Mouse (Mus musculus) lung, embryonic 16.5 days (tissue): Measurements from ENCODE around the gene Vdr. TPM values are rescaled to one million over a fixed set of nuclear protein-coding genes. Genes with fewer than 3 reads are reported as not detected.

Experiments used
- ATAC-seq: fragments of 200-750 bp; cut with Nextera tagmentation; 2 replicates; pipeline ENCODE4 v1.8.0; 2017; ENCODE audit warnings: low read depth, mild to moderate bottlenecking, moderate library complexity
- H3K27ac ChIP-seq: fragments of 300-500 bp; sonication (generic); 2 replicates; pipeline ENCODE4 v1.5.1; 2014; ENCODE audit warnings: mild to moderate bottlenecking, control low read depth, low read length
- H3K27me3 ChIP-seq: fragments of 300-500 bp; sonication (generic); 2 replicates; pipeline ENCODE4 v1.6.1; 2014; ENCODE audit warnings: low read depth, low read length, mixed read lengths; ENCODE audit not compliant: control insufficient read depth, insufficient read depth
- H3K36me3 ChIP-seq: fragments of 300-500 bp; sonication (generic); 2 replicates; pipeline ENCODE4 v1.6.1; 2014; ENCODE audit warnings: low read length; ENCODE audit not compliant: control insufficient read depth, insufficient read depth
- H3K4me1 ChIP-seq: fragments of 300-500 bp; sonication (generic); replicated peaks from 2 replicates; pipeline ENCODE4 v1.6.1; 2014; ENCODE audit warnings: low read length, mixed read lengths; ENCODE audit not compliant: control insufficient read depth, insufficient read depth
- H3K4me2 ChIP-seq: fragments of 300-500 bp; sonication (generic); 2 replicates; pipeline ENCODE4 v1.6.1; 2014; ENCODE audit warnings: low read depth, low read length, control low read depth
- H3K4me3 ChIP-seq: fragments of 300-500 bp; sonication (generic); 2 replicates; pipeline ENCODE4 v1.5.1; 2014; ENCODE audit warnings: mild to moderate bottlenecking, low read length, control low read depth
- H3K9ac ChIP-seq: fragments of 300-500 bp; sonication (generic); 2 replicates; pipeline ENCODE4 v1.6.1; 2014; ENCODE audit warnings: low read length, control low read depth
- H3K9me3 ChIP-seq: fragments of 300-500 bp; sonication (generic); 2 replicates; pipeline ENCODE4 v1.6.1; 2016; ENCODE audit warnings: low read length; ENCODE audit not compliant: control insufficient read depth
- WGBS: fragments of 180-500 bp; shearing (Covaris S2); extraction: QIAGEN DNeasy Blood & Tissue Kit; methylation state at CpG from one replicate; pipeline ENCODE4 v1.1.7; 2014; 5-methylcytosine and 5-hydroxymethylcytosine counted together
- polyA plus RNA-seq: library from polyadenylated mRNA; unstranded; fragments of >200 nt; fragmentation: Nextera tagmentation; extraction: Ambion mirVana; gene quantifications from 2 replicates; pipeline ENCODE4 v1.2.1, GENCODE M21; 2015

The Vdr gene
- polyA plus RNA-seq, 1 experiment from 2014 or later = 1.7 TPM

DNA sequence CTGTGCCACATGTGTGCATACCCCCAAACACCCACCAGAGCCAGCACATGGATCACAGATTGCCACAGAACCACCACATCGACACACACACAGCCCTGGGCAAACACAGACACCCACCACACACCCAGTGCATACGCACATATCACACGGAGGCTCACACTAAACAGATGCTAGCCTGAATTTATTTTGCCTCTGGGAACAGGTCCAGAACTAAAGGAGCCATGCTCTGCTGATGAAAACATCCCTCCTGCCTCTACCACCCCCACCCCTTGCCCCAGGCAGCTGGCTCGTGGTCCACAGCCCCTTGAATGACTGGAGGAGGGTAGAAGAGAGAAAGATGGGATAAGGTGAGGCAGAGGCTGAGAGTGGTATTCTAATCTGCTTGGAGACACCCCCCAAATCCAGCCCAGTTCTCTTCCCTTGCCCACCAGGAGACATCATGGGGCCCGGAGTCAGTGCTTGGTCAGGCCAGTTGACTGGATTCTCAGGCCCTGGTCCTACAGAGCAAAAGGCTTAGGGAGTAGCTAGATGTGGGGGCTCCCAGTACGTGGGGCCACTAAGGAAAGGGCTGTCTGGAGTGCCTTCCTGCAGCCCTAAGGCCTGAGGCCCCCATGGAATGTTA lies 82.1 kb downstream of the Vdr start:
- Histone ChIP-seq H3K36me3 (0 out of 2 replicates have a peak, but pooled peaks cover 2% of the 10 kb centered on the region), H3K4me2 (peak overlapping the region; percentile 69), H3K4me3 (peak overlapping the region; percentile 17), H3K27me3 (no peaks in the 10 kb centered on the region), H3K4me1 (peaks cover 69% of the 10 kb centered on the region), H3K9ac (peak overlapping the region; percentile 44), H3K27ac (peak overlapping the region; percentile 78), H3K9me3 (no peaks in the 10 kb centered on the region)
- 38% methylated on average over 6 of the region's 6 CpGs for WGBS
- ATAC-seq = no peak

DNA sequence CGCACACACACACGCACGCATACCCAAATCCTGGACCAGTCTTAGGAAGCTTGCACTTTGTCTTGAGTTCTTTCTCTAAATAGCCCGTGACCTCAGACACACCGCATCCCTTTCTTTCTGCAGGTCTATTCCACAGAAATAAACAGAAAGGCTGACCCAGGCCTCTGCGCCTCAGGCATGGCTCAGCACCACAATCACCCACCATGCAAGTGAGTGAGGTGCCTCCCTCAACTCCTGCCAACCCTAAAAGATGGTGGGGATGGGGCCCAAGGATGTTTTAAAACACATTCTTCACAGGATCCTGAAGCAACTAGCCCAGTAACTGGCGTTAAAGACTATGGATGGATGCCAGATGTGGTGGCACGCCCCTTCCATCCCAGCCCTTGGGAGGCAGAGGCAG lies 83.0 kb downstream of the Vdr start:
- ATAC-seq = no peak
- 75% methylated on average over 8 of the region's 8 CpGs for WGBS
- 0 out of 2 replicates have a peak, but pooled peaks cover 2% of the 10 kb centered on the region for H3K36me3 ChIP-seq
- H3K27ac ChIP-seq = no peak overlapping the region
- H3K9me3 ChIP-seq = no peaks in the 10 kb centered on the region
- H3K4me3 ChIP-seq = no peak overlapping the region
- H3K4me2 ChIP-seq = no peak overlapping the region
- H3K4me1 ChIP-seq = peaks cover 73% of the 10 kb centered on the region
- no peaks in the 10 kb centered on the region for H3K27me3 ChIP-seq
- H3K9ac ChIP-seq = no peak overlapping the region

DNA sequence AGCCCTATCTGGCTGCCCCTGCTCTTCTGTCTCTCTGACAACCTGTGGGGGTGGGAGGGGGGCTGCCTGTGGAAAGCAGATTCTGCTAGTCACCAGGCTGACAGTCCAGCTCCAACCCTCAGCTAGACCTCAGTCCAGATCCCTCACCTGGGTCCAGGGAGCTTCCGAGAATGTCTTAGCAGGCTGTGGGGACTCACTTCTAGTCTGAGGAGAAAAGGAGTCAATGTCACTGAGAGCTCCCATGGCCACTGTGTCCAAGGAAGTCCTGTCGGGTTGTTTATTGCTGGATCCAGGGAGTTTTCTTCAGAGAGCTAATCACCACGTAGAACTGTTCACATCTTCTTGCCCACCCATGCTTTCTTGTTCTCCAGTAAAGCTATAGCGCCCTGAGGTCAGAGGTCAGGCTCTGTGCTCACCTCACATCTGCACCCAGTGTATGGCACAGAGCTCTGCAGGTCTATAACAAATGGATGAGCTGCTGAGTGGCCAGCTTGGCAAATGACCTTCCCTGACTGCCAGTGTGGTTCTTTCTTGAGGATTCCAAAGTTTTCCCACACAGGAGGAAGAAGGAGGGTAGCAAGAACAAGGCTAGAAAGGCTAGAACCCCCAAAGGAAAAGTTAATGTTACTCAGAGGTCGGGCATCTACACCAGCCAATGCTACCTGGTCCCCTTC lies 83.7 kb downstream of the Vdr start:
- Histone ChIP-seq H3K4me1 (peaks cover 76% of the 10 kb centered on the region), H3K27ac (no peak overlapping the region), H3K27me3 (no peaks in the 10 kb centered on the region), H3K4me3 (no peak overlapping the region), H3K4me2 (peak overlapping the region; percentile 72; the same call in 1 of the 2 replicates), H3K9me3 (no peaks in the 10 kb centered on the region), H3K9ac (peak overlapping the region; percentile 69), H3K36me3 (0 out of 2 replicates have a peak, but pooled peaks cover 2% of the 10 kb centered on the region)
- ATAC-seq = no peak
- 48% methylated on average over 5 of the region's 5 CpGs for WGBS

DNA sequence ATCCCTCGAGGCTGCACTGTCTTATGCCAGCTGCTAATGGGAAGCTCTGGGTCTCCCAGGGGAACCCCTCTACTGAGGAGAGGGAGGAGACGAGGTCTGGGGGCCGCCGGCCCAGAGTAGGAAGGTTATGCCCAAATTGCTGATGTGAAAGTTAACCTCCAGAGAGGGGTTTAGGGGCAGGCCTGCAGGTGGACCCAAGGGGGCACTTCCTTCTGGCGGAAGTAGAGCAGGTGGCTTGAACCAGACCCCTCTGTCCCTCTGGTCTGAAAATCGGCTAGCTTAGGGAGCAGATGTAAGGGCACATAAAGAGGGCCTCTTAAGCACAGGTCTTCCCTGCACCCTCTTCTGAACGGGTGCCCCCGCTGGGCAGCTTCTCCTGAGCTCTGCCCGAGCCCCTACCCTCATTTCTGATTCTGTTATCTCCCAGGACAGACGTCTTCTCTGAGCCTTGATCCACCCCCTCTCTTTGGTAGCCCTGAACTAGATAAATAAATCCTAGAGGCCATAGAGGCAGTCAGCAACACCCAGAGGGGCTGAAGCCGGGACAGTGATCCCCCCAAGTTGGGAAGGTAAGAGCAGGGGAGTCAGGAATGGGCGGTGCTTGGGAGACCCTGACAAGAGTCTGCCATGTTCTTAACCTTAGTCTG lies 84.4 kb downstream of the Vdr start:
- 46% methylated on average over 12 of the region's 12 CpGs for WGBS
- H3K27me3 ChIP-seq = no peaks in the 10 kb centered on the region

DNA sequence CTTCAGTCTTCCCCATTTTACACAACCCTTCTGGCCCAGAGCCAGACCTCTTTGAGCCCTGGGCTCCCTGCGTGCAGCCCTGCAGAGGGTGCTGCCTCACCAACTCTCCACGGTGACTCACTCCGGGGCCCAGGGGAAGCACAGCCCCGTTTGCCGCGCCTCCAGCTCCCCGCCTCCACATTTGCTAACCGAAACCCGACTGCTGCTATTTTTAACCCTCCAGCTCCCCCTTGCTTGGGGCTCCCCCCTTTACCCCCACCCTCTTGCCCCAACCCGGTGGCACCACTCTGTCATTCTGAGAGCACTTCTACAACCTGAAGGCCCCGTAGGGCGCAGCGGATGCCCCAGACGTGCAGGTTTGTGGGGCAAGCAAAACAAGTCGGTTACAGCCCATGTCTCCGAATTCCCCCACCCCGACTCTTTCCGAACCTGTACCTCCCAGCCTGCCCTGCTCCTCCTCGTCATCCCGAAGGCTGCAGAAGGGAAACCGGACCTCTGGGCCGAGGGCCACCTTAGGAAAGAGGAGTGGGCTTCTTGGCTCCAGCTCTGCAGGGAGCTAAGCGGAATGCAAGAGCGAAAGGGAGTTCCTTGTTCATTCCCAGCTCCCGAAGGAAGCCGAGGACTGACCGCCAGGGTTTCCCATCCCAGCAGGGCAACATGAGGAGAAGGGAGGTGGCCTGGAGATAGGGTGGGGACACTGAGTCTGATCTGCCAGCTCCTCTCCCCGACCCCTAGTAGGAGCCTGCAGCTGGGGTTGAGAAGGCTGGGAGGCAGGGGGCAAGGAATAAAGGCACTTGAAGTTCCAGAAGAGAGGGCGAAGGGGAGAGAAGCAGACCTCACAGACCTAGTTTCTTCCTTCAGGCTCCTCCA lies 85.1 kb downstream of the Vdr start:
- Histone ChIP-seq H3K9me3 (no peaks in the 10 kb centered on the region), H3K27me3 (no peaks in the 10 kb centered on the region), H3K4me1 (peaks cover 88% of the 10 kb centered on the region), H3K36me3 (peaks cover 2% of the 10 kb centered on the region; the same call in 1 of the 2 replicates), H3K4me3 (peak overlapping the region; percentile 45), H3K4me2 (peak overlapping the region; percentile 72), H3K27ac (peak overlapping the region; percentile 95), H3K9ac (peak overlapping the region; percentile 69)
- ATAC-seq = peak; percentile 84
- 6% methylated on average over 29 of the region's 29 CpGs for WGBS

More for the DNA sequence above, 84.4 kb downstream of the Vdr start:
- H3K9me3 ChIP-seq = no peaks in the 10 kb centered on the region
- peak overlapping the region; percentile 69 for H3K9ac ChIP-seq
- 0 out of 2 replicates have a peak, but pooled peaks cover 2% of the 10 kb centered on the region for H3K36me3 ChIP-seq
- H3K4me1 ChIP-seq = peaks cover 83% of the 10 kb centered on the region
- no peak for ATAC-seq
- H3K4me2 ChIP-seq = peak overlapping the region; percentile 72
- peak overlapping the region; percentile 95 for H3K27ac ChIP-seq
- peak overlapping the region; percentile 45 for H3K4me3 ChIP-seq

DNA sequence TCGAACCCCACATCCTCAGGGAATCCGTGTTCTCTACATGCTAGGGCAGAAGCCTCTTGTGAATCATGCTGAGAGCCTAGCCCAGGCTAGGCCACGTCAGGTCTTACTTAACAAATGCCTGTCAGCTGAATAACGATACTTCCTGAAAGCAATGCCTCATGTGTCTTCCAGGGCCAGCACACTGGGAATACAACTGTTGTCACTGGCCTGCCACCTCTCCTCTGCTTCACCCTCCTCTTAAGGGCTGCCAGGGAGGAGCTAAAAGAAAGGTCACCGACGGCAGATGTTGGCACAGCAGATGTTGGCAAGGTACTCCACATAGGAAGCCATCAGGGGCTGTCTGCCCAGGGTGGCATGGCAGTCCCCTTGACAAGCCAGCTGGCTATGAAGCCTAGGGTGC lies 86.4 kb downstream of the Vdr start:
- Histone ChIP-seq H3K9me3 (no peaks in the 10 kb centered on the region), H3K27ac (no peak overlapping the region), H3K27me3 (no peaks in the 10 kb centered on the region), H3K4me3 (no peak overlapping the region), H3K4me2 (no peak overlapping the region), H3K4me1 (peaks cover 77% of the 10 kb centered on the region), H3K36me3 (peaks cover 2% of the 10 kb centered on the region; the same call in 1 of the 2 replicates), H3K9ac (peak overlapping the region; percentile 24; the same call in 1 of the 2 replicates)
- ATAC-seq = no peak
- WGBS = 65% methylated on average over 6 of the region's 6 CpGs

DNA sequence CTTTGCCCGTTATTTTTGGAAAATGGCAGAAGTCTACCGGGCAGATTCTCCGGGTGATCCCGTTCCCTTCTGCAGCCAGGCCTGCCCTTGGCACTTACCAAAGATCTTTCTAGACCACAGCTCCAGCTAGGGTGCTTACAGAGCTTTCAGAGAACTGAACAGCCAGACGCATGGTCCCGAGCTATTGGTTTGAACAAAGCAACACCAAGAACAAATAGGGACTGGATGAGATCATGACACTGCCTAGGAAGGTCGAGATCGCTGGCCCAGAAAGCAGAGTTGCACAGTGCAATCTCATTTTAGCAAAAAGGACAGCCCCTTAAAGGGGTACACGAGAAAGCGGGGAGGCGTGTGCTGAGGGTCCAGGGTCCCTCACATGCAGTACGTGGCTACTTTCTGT lies 87.0 kb downstream of the Vdr start:
- Histone ChIP-seq H3K4me2 (no peak overlapping the region), H3K36me3 (peaks cover 2% of the 10 kb centered on the region; the same call in 1 of the 2 replicates), H3K9me3 (no peaks in the 10 kb centered on the region), H3K4me3 (no peak overlapping the region), H3K27ac (peak overlapping the region; percentile 61), H3K9ac (no peak overlapping the region), H3K27me3 (no peaks in the 10 kb centered on the region), H3K4me1 (peaks cover 71% of the 10 kb centered on the region)
- WGBS = 75% methylated on average over 12 of the region's 12 CpGs
- no peak for ATAC-seq

DNA sequence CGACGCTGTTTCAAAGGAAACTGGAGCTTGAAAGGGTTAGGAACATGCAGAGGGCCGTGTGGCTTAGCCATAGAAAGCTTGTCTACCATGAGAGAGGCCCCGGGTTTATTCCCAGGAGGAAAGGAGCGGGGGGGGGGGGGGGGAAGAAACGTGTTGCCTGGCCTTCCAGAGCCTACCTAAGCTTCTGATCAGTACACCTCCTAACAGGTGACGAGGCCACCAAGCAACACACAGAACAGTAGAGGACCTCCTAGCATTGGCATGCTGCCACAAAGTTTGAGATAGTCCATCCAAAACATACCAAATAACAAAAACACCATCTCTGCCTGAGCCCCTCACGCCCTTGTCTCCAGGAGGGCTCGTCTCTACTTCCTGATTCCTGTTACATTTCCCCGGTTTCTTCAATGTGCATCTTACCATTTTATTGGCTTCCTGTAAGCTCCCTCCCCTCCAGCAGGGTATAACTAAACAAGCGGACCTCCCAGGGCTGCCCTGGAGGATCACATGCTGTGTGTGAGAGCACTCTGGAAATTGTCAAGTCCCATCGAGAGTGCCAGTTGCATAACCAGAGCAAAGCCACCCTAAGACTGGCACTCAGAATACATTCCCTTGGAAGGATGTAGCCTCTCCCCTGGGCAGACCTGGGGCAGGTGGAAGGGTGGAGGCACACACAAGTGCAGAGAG lies 87.7 kb downstream of the Vdr start:
- peak; percentile 61 for ATAC-seq
- H3K9ac ChIP-seq = no peak overlapping the region
- 32% methylated on average over 11 of the region's 12 CpGs for WGBS

More for the DNA sequence above, 87.7 kb downstream of the Vdr start:
- Histone ChIP-seq H3K27me3 (no peaks in the 10 kb centered on the region), H3K27ac (peak overlapping the region; percentile 61), H3K9me3 (no peaks in the 10 kb centered on the region), H3K4me3 (no peak overlapping the region), H3K4me2 (0 out of 2 replicates have a peak overlapping the region, but pooled peaks have one; percentile 8), H3K36me3 (peaks cover 2% of the 10 kb centered on the region; the same call in 1 of the 2 replicates), H3K4me1 (peaks cover 66% of the 10 kb centered on the region)
